Mouse (Mus musculus): Measurements from ENCODE around the gene Cdk4.

Cdk4 gene

DNA sequence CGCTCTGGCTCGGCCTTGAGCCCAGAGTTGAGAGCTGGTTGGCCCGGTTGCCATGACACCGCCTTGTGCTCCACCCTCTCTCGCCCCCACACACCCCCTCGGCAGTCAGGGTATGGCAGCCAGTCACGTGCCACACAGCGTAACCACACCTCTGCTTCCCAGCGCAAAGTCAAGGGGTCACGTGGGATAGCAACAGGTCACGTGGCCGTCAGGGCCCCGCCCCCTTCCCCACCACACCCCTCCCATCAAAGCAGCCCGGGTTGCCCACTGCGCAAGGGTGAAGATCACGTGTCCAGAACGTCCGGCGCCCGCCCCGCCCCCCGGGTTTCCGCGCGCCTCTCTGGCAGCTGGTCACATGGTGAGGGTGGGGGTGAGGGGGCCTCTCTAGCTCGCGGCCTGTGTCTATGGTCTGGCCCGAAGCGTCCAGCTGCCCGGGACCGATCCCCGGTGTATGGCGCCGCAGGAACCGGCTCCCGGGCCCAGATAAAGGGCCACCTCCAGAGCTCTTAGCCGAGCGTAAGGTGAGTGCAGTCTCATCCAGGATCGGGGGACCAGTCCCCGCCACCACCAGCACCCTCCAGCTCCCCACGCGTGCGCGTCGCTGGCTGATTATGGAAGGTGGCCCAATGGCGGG lies at the start of gene Cdk4:
Gene Cdk4, plus strand, starts transcription at position 296 of the 634 bp plus-strand sequence.
- peak; percentile 98 for DNase-seq (ENCODE audit: low read depth, low spot score)

DNA sequence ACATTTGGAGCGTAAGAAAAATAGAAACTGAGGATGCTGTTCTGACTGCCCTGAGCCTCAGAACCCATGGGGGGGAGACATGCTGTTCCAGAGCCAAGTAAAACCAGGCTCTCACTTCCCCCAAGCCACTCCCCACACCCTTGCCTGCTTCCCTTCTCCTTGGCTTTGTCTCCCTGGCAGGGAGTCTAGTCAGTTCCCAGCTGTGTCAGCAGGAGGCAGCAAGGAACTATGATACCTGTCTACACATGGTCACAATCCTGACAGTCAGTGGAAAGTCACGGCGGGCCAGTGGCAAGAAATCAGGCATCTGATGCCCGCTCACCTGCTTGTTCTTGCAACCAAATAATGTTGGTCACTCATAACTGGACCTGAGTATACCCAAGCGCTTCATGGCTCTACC lies 46.8 kb upstream of the Cdk4 start:
- DNase-seq (ENCODE audit: low read depth, low spot score) = no peak

DNA sequence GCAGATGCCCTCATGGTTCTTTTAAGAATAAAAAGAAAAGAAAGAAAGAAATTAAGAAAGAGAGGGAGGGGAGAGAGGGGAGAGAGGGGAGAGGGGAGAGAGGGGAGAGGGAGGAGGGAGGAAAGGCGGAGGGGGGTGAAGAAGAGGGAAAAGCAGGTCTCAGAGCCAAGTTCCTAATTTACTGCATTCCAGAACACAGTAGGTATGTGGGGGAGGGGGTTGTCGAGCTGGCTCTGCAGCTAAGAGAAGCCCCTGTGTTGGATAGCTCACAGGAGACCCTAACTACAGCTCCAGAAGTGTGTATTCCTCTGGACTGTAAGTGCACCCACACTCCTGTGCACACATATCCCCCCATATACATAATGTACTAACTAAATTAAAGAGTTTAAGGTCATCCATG lies 46.3 kb upstream of the Cdk4 start:
- no peak for DNase-seq (ENCODE audit: low read depth, low spot score)

DNA sequence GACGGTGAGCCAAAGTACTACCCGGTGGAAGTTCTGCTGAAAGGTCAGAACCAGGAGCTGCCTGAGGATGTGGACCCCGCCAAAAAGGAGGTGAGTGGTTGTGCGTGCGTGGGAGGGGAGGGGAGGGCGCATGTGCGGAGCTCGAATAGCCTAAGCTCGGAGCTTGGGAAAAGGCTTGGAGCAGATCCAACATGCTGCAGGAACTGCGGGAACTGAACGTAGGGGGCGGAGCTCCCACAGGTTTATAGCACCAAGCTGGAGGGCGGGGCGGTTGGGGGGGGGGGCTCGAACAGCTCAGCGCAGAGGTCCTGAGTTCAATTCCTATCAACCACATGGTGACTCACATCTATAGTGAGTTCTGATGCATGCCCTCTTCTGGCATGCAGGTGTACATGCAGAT lies 44.9 kb upstream of the Cdk4 start:
- DNase-seq (ENCODE audit: low read depth, low spot score) = no peak

DNA sequence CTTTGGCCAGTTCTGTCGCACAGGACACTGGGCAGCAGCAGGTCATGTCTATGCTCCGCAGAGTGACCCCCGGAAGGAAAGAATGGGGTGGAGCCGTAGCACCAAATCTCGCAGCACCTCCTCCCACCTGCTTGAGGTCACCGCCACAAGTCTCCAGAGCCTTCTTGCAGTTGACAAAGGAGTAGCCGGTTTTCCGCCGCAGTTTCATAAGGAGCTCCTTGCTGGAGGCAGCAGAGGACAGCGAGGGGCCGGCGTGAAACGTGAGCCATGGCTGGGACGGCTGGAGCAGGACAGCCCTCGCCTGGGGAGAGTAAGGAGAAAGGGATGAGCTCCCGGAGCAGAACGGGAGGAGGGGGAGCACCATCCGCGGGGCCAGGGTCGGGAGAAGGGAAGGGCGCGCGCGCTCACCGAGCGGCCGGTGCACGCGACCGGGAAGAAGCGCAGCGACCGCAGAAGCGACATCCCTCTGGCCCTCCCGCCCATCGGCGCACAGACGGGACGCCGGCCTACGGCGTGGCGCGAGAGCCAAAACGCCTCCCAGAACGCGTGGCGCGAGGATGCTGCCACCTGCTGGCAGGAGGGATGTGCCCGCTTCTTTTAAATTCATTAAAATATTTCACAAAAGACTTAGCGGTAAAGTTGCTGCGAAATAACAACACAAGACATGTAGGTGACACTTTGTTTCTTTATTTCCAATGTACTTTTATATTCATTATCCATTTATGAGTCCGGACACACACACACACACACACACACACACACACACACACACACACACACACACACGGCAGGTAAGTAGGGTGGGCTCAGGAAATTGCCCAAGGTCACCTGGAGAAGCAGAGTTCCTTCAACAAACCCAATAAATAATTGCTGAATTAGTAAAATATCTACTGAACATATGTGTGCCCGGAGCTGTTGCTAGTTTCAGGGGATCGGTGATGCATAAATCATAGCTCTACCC lies 32.7 kb upstream of the Cdk4 start, which contains the start of gene Tsfm:
Gene Tsfm, minus strand, starts transcription at position 505 of the 961 bp plus-strand sequence.
- peak; percentile 89 for DNase-seq (ENCODE audit: low read depth, low spot score)

GRCm38 (mm10) chr10:127033301-127033741 lies 30.0 kb upstream of the Cdk4 start:
- DNase-seq (ENCODE audit: low read depth, low spot score) = no peak

GRCm38 (mm10) chr10:127036273-127036672 lies 27.1 kb upstream of the Cdk4 start:
- DNase-seq (ENCODE audit: low read depth, low spot score) = no peak

DNA sequence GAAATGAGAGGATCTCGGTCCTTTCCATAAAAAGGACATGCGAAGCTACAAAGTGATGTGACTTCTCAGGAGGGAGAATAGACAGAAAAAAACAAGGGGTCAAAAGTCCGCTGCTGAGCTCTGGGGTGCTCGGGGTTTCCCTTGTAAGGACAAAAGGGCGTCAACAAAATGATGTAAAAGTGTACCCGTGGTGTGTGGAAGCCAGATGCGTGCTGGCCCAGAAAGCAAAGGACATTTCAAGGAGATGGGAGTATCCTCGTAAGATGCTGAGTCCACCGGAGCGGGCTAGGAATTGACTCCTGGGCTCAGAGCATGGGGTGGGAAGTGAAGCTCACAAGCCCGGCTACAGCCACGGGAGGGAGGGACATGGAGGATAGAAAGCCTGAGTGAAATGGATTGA lies 25.7 kb upstream of the Cdk4 start:
- DNase-seq (ENCODE audit: low read depth, low spot score) = no peak

DNA sequence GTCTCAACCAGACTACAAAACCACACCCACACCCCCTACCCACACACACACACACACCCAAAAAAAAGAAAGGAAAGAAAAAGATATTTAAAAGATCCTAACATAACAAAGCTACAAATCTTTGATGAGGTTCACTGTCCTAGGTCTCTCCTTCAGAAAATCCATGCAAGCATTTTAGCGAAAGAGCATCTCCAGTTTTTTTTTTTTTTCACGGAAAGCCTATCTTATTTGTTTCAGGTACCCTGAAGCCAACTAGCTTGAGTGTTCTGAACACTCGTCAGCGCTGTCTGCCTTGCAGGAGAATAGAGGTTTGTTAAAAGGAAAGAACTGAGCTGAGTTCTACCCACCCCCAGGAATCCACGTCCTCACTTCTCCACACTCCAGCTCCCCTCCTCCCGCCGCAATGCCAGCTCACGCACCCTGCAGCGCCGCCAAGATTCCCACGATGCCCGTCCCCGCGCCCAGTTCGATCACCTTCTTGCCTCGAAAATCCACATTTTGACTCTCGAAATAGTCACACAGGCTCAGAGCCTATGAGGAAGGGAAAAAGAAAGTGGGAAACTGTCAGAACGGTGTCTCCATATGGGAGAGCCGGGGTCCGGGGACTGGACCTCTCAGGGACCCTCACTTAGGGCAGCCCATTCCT lies 22.6 kb upstream of the Cdk4 start:
- no peak for DNase-seq (ENCODE audit: low read depth, low spot score)

- peak; percentile 38 for DNase-seq (ENCODE audit: low read depth, low spot score)
Measured at GRCm38 (mm10) chr10:127041274-127041766, 22.0 kb upstream of the Cdk4 start, which contains the start of the genes Mettl1 and Eef1akmt3. Mettl1 (plus strand) TSS chr10:127041414. Eef1akmt3 (minus strand) TSS chr10:127041513.

- DNase-seq (ENCODE audit: low read depth, low spot score) = peak; percentile 91
Measured at GRCm38 (mm10) chr10:127041774-127042338, 21.5 kb upstream of the Cdk4 start.

DNA sequence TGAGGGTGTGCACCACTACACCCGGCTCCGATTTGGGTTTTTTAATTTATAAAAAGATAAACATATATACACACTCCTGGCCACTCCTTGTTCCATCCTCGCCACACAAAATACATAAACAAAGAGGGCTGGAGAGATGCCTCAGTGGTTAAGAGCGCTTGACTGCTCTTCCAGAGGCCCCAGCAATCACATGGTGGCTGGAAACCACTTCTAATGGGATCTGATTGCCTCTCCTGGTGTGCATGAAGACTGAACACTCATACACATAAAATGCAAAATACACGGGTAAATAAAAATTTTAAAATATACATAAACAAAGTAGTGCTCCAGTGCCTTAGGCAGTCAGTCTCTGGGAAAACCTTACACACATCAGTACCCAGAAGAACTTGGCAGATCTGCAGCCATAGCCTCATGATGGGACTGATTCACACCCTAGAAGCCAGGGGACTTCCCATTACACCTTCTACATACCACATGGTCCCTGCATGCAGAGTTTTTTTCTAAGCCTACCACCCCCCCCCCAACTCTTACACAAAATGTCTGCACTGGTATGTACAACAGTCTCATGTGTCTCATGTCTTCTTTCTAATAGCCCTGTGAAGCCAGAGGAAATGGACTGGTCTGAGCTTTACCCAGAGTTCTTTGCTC lies 20.7 kb upstream of the Cdk4 start:
- DNase-seq (ENCODE audit: low read depth, low spot score) = no peak

GRCm38 (mm10) chr10:127043187-127043586 lies 20.1 kb upstream of the Cdk4 start:
- DNase-seq (ENCODE audit: low read depth, low spot score) = no peak

GRCm38 (mm10) chr10:127047954-127048353 lies 15.4 kb upstream of the Cdk4 start, which contains the start of gene Cyp27b1:
Cyp27b1 (plus strand) TSS chr10:127048250.
- no peak for DNase-seq (ENCODE audit: low read depth, low spot score)

GRCm38 (mm10) chr10:127048608-127049394 lies 14.5 kb upstream of the Cdk4 start:
- no peak for DNase-seq (ENCODE audit: low read depth, low spot score)

- peak; percentile 45 for DNase-seq (ENCODE audit: low read depth, low spot score)
Measured at GRCm38 (mm10) chr10:127049395-127050118, 13.8 kb upstream of the Cdk4 start.

DNA sequence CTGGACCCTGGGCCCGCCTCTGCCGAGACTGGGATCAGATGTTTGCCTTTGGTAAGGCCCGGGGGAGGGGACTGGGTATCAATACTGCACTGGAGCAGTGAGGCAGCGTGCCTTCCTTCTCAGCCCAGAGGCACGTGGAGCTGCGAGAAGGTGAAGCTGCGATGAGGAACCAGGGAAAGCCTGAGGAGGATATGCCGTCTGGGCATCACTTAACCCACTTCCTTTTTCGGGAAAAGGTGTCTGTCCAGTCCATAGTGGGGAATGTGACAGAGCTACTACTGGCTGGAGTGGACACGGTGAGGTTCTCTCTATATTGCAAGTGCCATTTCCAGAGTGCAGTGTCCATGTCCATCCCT lies 13.2 kb upstream of the Cdk4 start:
- no peak for DNase-seq (ENCODE audit: low read depth, low spot score)

GRCm38 (mm10) chr10:127054646-127055045 lies 8.7 kb upstream of the Cdk4 start:
- DNase-seq (ENCODE audit: low read depth, low spot score) = no peak

- DNase-seq (ENCODE audit: low read depth, low spot score) = no peak
Measured at GRCm38 (mm10) chr10:127055406-127055805, 7.9 kb upstream of the Cdk4 start.
